Mouse (Mus musculus): ENCODE measurements around the gene Tnpo1. TPM values are rescaled to one million over a fixed set of nuclear protein-coding genes. Genes with fewer than 3 reads are reported as not detected.
A peak's percentile ranks its signal among the peaks of the same experiment; 100 is the strongest.

Tnpo1 gene
- polyA plus RNA-seq, 1 experiment = 36.0 TPM

- Histone ChIP-seq H3K36me3 (ENCODE audit: control insufficient read depth, insufficient read depth) (no peaks in the 10 kb centered on the region), H3K4me2 (ENCODE audit: low read depth) (peak overlapping the region; percentile 90), H3ac (ENCODE audit: control insufficient read depth, insufficient read length) (no peak overlapping the region), H3K27me3 (ENCODE audit: control insufficient read depth, insufficient read depth, insufficient read length) (no peaks in the 10 kb centered on the region), H3K4me3 (peak overlapping the region; percentile 69), H3K79me2 (ENCODE audit: control insufficient read depth, insufficient read depth) (peaks cover 63% of the 10 kb centered on the region)
- TF ChIP-seq SRF (IDR thresholded peaks at IDR 0.05; ENCODE audit: control insufficient read depth, insufficient read length, low read depth) = no peak
- TF ChIP-seq MYOD1 (IDR thresholded peaks at IDR 0.05; ENCODE audit: control insufficient read depth in 1 of 3, insufficient read length in 2 of 3, low read depth in 2 of 3) = no peak
- TF ChIP-seq POLR2A (IDR thresholded peaks at IDR 0.05; ENCODE audit: insufficient read length, low read depth) = no peak
- TF ChIP-seq MAX (IDR thresholded peaks at IDR 0.05; ENCODE audit: low read depth) = no peak
These were observed 113.0 kb downstream of the Tnpo1 start for GRCm38 (mm10) chr13:98813167-98813566.

GRCm38 (mm10) chr13:98812285-98812684, 113.9 kb downstream of the Tnpo1 start:
- H3K4me2 ChIP-seq (ENCODE audit: low read depth) = no peak overlapping the region
- H3K4me3 ChIP-seq = no peak overlapping the region
- H3K36me3 ChIP-seq (ENCODE audit: control insufficient read depth, insufficient read depth) = no peaks in the 10 kb centered on the region
- H3ac ChIP-seq (ENCODE audit: control insufficient read depth, insufficient read length) = no peak overlapping the region
- no peaks in the 10 kb centered on the region for H3K27me3 ChIP-seq (ENCODE audit: control insufficient read depth, insufficient read depth, insufficient read length)
- TF ChIP-seq CEBPB (IDR thresholded peaks at IDR 0.05; ENCODE audit: insufficient read depth, poor library complexity, severe bottlenecking) = no peak
- TF ChIP-seq MYOG (IDR thresholded peaks at IDR 0.05; ENCODE audit: control insufficient read depth in 1 of 3, insufficient read depth in 1 of 3, insufficient read length in 2 of 3, low read depth in 2 of 3) = no peak
- TF ChIP-seq POLR2AphosphoS2 (IDR thresholded peaks at IDR 0.05; ENCODE audit: insufficient read length, low read depth) = no peak
- TF ChIP-seq MAX (IDR thresholded peaks at IDR 0.05; ENCODE audit: low read depth) = no peak
- TF ChIP-seq SRF (IDR thresholded peaks at IDR 0.05; ENCODE audit: control insufficient read depth, insufficient read length, low read depth) = no peak
- TF ChIP-seq E2F4 (IDR thresholded peaks at IDR 0.05; ENCODE audit: insufficient read depth) = no peak
- no peak for TF ChIP-seq POLR2A (IDR thresholded peaks at IDR 0.05; ENCODE audit: insufficient read length, low read depth)
- no peak for TF ChIP-seq MYOD1 (IDR thresholded peaks at IDR 0.05; ENCODE audit: control insufficient read depth in 1 of 3, insufficient read length in 2 of 3, low read depth in 2 of 3)
- no peak for TF ChIP-seq USF1 (IDR thresholded peaks at IDR 0.05; ENCODE audit: low read depth)
- no peak for TF ChIP-seq TCF12 (IDR thresholded peaks at IDR 0.05; ENCODE audit: insufficient read depth, poor library complexity, severe bottlenecking)
- TF ChIP-seq REST (IDR thresholded peaks at IDR 0.05; ENCODE audit: insufficient read depth, insufficient read length) = no peak
- no peak for TF ChIP-seq TCF3 (IDR thresholded peaks at IDR 0.05; ENCODE audit: insufficient read length, low read depth)
- H3K79me2 ChIP-seq (ENCODE audit: control insufficient read depth, insufficient read depth) = peaks cover 72% of the 10 kb centered on the region

- H3K4me2 ChIP-seq (ENCODE audit: low read depth) = no peak overlapping the region
- TF ChIP-seq CEBPB (IDR thresholded peaks at IDR 0.05; ENCODE audit: insufficient read depth, poor library complexity, severe bottlenecking) (no peak), E2F4 (IDR thresholded peaks at IDR 0.05; ENCODE audit: insufficient read depth) (no peak), SRF (IDR thresholded peaks at IDR 0.05; ENCODE audit: control insufficient read depth, insufficient read length, low read depth) (no peak), POLR2AphosphoS2 (IDR thresholded peaks at IDR 0.05; ENCODE audit: insufficient read length, low read depth) (no peak), TCF12 (IDR thresholded peaks at IDR 0.05; ENCODE audit: insufficient read depth, poor library complexity, severe bottlenecking) (no peak), TCF3 (IDR thresholded peaks at IDR 0.05; ENCODE audit: insufficient read length, low read depth) (no peak), MYOG (IDR thresholded peaks at IDR 0.05; ENCODE audit: control insufficient read depth in 1 of 3, insufficient read depth in 1 of 3, insufficient read length in 2 of 3, low read depth in 2 of 3) (no peak), MAX (IDR thresholded peaks at IDR 0.05; ENCODE audit: low read depth) (no peak), MYOD1 (IDR thresholded peaks at IDR 0.05; ENCODE audit: control insufficient read depth in 1 of 3, insufficient read length in 2 of 3, low read depth in 2 of 3) (no peak), REST (IDR thresholded peaks at IDR 0.05; ENCODE audit: insufficient read depth, insufficient read length) (no peak), USF1 (IDR thresholded peaks at IDR 0.05; ENCODE audit: low read depth) (no peak), POLR2A (IDR thresholded peaks at IDR 0.05; ENCODE audit: insufficient read length, low read depth) (no peak)
- H3K36me3 ChIP-seq (ENCODE audit: control insufficient read depth, insufficient read depth) = no peaks in the 10 kb centered on the region
These were observed 116.0 kb downstream of the Tnpo1 start for GRCm38 (mm10) chr13:98810143-98810542.

GRCm38 (mm10) chr13:98809087-98809486, 117.1 kb downstream of the Tnpo1 start:
- Histone ChIP-seq H3K79me2 (ENCODE audit: control insufficient read depth, insufficient read depth) (peaks cover 73% of the 10 kb centered on the region), H3K4me2 (ENCODE audit: low read depth) (no peak overlapping the region), H3K36me3 (ENCODE audit: control insufficient read depth, insufficient read depth) (peaks cover 10% of the 10 kb centered on the region), H3K4me3 (no peak overlapping the region), H3K27me3 (ENCODE audit: control insufficient read depth, insufficient read depth, insufficient read length) (no peaks in the 10 kb centered on the region), H3ac (ENCODE audit: control insufficient read depth, insufficient read length) (no peak overlapping the region)
- no peak for TF ChIP-seq MAX (IDR thresholded peaks at IDR 0.05; ENCODE audit: low read depth)
- TF ChIP-seq POLR2A (IDR thresholded peaks at IDR 0.05; ENCODE audit: insufficient read length, low read depth) = no peak
- TF ChIP-seq USF1 (IDR thresholded peaks at IDR 0.05; ENCODE audit: low read depth) = no peak
- no peak for TF ChIP-seq E2F4 (IDR thresholded peaks at IDR 0.05; ENCODE audit: insufficient read depth)
- no peak for TF ChIP-seq POLR2AphosphoS2 (IDR thresholded peaks at IDR 0.05; ENCODE audit: insufficient read length, low read depth)
- TF ChIP-seq TCF3 (IDR thresholded peaks at IDR 0.05; ENCODE audit: insufficient read length, low read depth) = no peak
- no peak for TF ChIP-seq MYOD1 (IDR thresholded peaks at IDR 0.05; ENCODE audit: control insufficient read depth in 1 of 3, insufficient read length in 2 of 3, low read depth in 2 of 3)
- TF ChIP-seq MYOG (IDR thresholded peaks at IDR 0.05; ENCODE audit: control insufficient read depth in 1 of 3, insufficient read depth in 1 of 3, insufficient read length in 2 of 3, low read depth in 2 of 3) = no peak
- TF ChIP-seq SRF (IDR thresholded peaks at IDR 0.05; ENCODE audit: control insufficient read depth, insufficient read length, low read depth) = no peak
- TF ChIP-seq TCF12 (IDR thresholded peaks at IDR 0.05; ENCODE audit: insufficient read depth, poor library complexity, severe bottlenecking) = no peak
- TF ChIP-seq CEBPB (IDR thresholded peaks at IDR 0.05; ENCODE audit: insufficient read depth, poor library complexity, severe bottlenecking) = no peak
- no peak for TF ChIP-seq REST (IDR thresholded peaks at IDR 0.05; ENCODE audit: insufficient read depth, insufficient read length)

More at GRCm38 (mm10) chr13:98810143-98810542, 116.0 kb downstream of the Tnpo1 start:
- H3K79me2 ChIP-seq (ENCODE audit: control insufficient read depth, insufficient read depth) = peaks cover 78% of the 10 kb centered on the region
- H3ac ChIP-seq (ENCODE audit: control insufficient read depth, insufficient read length) = no peak overlapping the region
- H3K4me3 ChIP-seq = no peak overlapping the region
- no peaks in the 10 kb centered on the region for H3K27me3 ChIP-seq (ENCODE audit: control insufficient read depth, insufficient read depth, insufficient read length)

- Histone ChIP-seq H3K36me3 (ENCODE audit: control insufficient read depth, insufficient read depth) (peaks cover 19% of the 10 kb centered on the region), H3K4me3 (no peak overlapping the region), H3ac (ENCODE audit: control insufficient read depth, insufficient read length) (no peak overlapping the region), H3K27me3 (ENCODE audit: control insufficient read depth, insufficient read depth, insufficient read length) (no peaks in the 10 kb centered on the region), H3K4me2 (ENCODE audit: low read depth) (no peak overlapping the region), H3K79me2 (ENCODE audit: control insufficient read depth, insufficient read depth) (peaks cover 43% of the 10 kb centered on the region)
- no peak for TF ChIP-seq MYOD1 (IDR thresholded peaks at IDR 0.05; ENCODE audit: control insufficient read depth in 1 of 3, insufficient read length in 2 of 3, low read depth in 2 of 3)
- no peak for TF ChIP-seq USF1 (IDR thresholded peaks at IDR 0.05; ENCODE audit: low read depth)
- TF ChIP-seq SRF (IDR thresholded peaks at IDR 0.05; ENCODE audit: control insufficient read depth, insufficient read length, low read depth) = no peak
- TF ChIP-seq E2F4 (IDR thresholded peaks at IDR 0.05; ENCODE audit: insufficient read depth) = no peak
- no peak for TF ChIP-seq TCF3 (IDR thresholded peaks at IDR 0.05; ENCODE audit: insufficient read length, low read depth)
- no peak for TF ChIP-seq TCF12 (IDR thresholded peaks at IDR 0.05; ENCODE audit: insufficient read depth, poor library complexity, severe bottlenecking)
- TF ChIP-seq CEBPB (IDR thresholded peaks at IDR 0.05; ENCODE audit: insufficient read depth, poor library complexity, severe bottlenecking) = no peak
- TF ChIP-seq MYOG (IDR thresholded peaks at IDR 0.05; ENCODE audit: control insufficient read depth in 1 of 3, insufficient read depth in 1 of 3, insufficient read length in 2 of 3, low read depth in 2 of 3) = no peak
- no peak for TF ChIP-seq REST (IDR thresholded peaks at IDR 0.05; ENCODE audit: insufficient read depth, insufficient read length)
- no peak for TF ChIP-seq POLR2AphosphoS2 (IDR thresholded peaks at IDR 0.05; ENCODE audit: insufficient read length, low read depth)
- no peak for TF ChIP-seq POLR2A (IDR thresholded peaks at IDR 0.05; ENCODE audit: insufficient read length, low read depth)
- no peak for TF ChIP-seq MAX (IDR thresholded peaks at IDR 0.05; ENCODE audit: low read depth)
These were observed 121.7 kb downstream of the Tnpo1 start for GRCm38 (mm10) chr13:98804480-98804879.

All from myocyte (in vitro differentiated cells).